Mouse (Mus musculus): ENCODE measurements at regions not wholly inside any gene's neighbourhood (a gene's known extent, or its start where the extent isn't known, plus 50 kb on each side); places are given as distances from the start of the nearest gene placed in this dataset.

- H3K4me3 ChIP-seq = no peak overlapping the region
- no peaks in the 10 kb centered on the region for H3K36me3 ChIP-seq
- no peak overlapping the region for H3K27ac ChIP-seq (replicated peaks)
- WGBS = 84% methylated on average over 1 of the region's 1 CpGs
- H3K27me3 ChIP-seq (ENCODE audit: low read depth, poor library complexity, severe bottlenecking) = no peaks in the 10 kb centered on the region
- H3K4me1 ChIP-seq = no peaks in the 10 kb centered on the region
- H3K9me3 ChIP-seq (replicated peaks) = no peaks in the 10 kb centered on the region
- no peak for DNase-seq (ENCODE audit: low spot score)
Measured at GRCm38 (mm10) chr3:42199206-42199605, 456.8 kb downstream of the D3Ertd751e start.

- no peak overlapping the region for H3K27ac ChIP-seq (replicated peaks)
Measured at GRCm38 (mm10) chr3:42201373-42201772, 459.0 kb downstream of the D3Ertd751e start.

GRCm38 (mm10) chr3:42205640-42206039 lies 463.2 kb downstream of the D3Ertd751e start:
- no peaks in the 10 kb centered on the region for H3K9me3 ChIP-seq (replicated peaks)
- no peak for DNase-seq (ENCODE audit: low spot score)
- H3K4me1 ChIP-seq = no peaks in the 10 kb centered on the region
- H3K4me3 ChIP-seq = no peak overlapping the region
- H3K36me3 ChIP-seq = no peaks in the 10 kb centered on the region
- H3K27ac ChIP-seq (replicated peaks) = no peak overlapping the region
- 91% methylated on average over 4 of the region's 4 CpGs for WGBS
- no peaks in the 10 kb centered on the region for H3K27me3 ChIP-seq (ENCODE audit: low read depth, poor library complexity, severe bottlenecking)

More at GRCm38 (mm10) chr3:42201373-42201772, 459.0 kb downstream of the D3Ertd751e start:
- 87% methylated on average over 6 of the region's 6 CpGs for WGBS
- no peak for DNase-seq (ENCODE audit: low spot score)
- Histone ChIP-seq H3K9me3 (replicated peaks) (no peaks in the 10 kb centered on the region), H3K36me3 (no peaks in the 10 kb centered on the region), H3K4me3 (no peak overlapping the region), H3K4me1 (no peaks in the 10 kb centered on the region), H3K27me3 (ENCODE audit: low read depth, poor library complexity, severe bottlenecking) (no peaks in the 10 kb centered on the region)

GRCm38 (mm10) chr3:42211420-42211819 lies 469.0 kb downstream of the D3Ertd751e start:
- DNase-seq (ENCODE audit: low spot score) = no peak
- Histone ChIP-seq H3K27ac (replicated peaks) (no peak overlapping the region), H3K9me3 (replicated peaks) (no peaks in the 10 kb centered on the region), H3K27me3 (ENCODE audit: low read depth, poor library complexity, severe bottlenecking) (no peaks in the 10 kb centered on the region), H3K4me1 (no peaks in the 10 kb centered on the region), H3K4me3 (no peak overlapping the region), H3K36me3 (no peaks in the 10 kb centered on the region)
- 85% methylated on average over 3 of the region's 3 CpGs for WGBS

- WGBS = 81% methylated on average over 5 of the region's 5 CpGs
- Histone ChIP-seq H3K27me3 (ENCODE audit: low read depth, poor library complexity, severe bottlenecking) (no peaks in the 10 kb centered on the region), H3K36me3 (no peaks in the 10 kb centered on the region), H3K9me3 (replicated peaks) (no peaks in the 10 kb centered on the region), H3K27ac (replicated peaks) (no peak overlapping the region), H3K4me1 (no peaks in the 10 kb centered on the region), H3K4me3 (no peak overlapping the region)
- DNase-seq (ENCODE audit: low spot score) = no peak
Measured at GRCm38 (mm10) chr3:42212456-42212855, 470.0 kb downstream of the D3Ertd751e start.

GRCm38 (mm10) chr3:42213163-42213562 lies 470.8 kb downstream of the D3Ertd751e start:
- Histone ChIP-seq H3K27me3 (ENCODE audit: low read depth, poor library complexity, severe bottlenecking) (no peaks in the 10 kb centered on the region), H3K9me3 (replicated peaks) (no peaks in the 10 kb centered on the region), H3K4me1 (no peaks in the 10 kb centered on the region), H3K27ac (replicated peaks) (no peak overlapping the region), H3K36me3 (no peaks in the 10 kb centered on the region), H3K4me3 (no peak overlapping the region)
- DNase-seq (ENCODE audit: low spot score) = no peak
- WGBS = 88% methylated on average over 6 of the region's 6 CpGs

- Histone ChIP-seq H3K27me3 (ENCODE audit: low read depth, poor library complexity, severe bottlenecking) (no peaks in the 10 kb centered on the region), H3K4me3 (no peak overlapping the region), H3K27ac (replicated peaks) (no peak overlapping the region), H3K36me3 (no peaks in the 10 kb centered on the region), H3K4me1 (no peaks in the 10 kb centered on the region), H3K9me3 (replicated peaks) (no peaks in the 10 kb centered on the region)
- DNase-seq (ENCODE audit: low spot score) = no peak
- WGBS = 74% methylated on average over 10 of the region's 10 CpGs
Measured at GRCm38 (mm10) chr3:42214624-42215276, 472.3 kb downstream of the D3Ertd751e start.

GRCm38 (mm10) chr3:42218719-42219118 lies 476.3 kb downstream of the D3Ertd751e start:
- Histone ChIP-seq H3K27ac (replicated peaks) (no peak overlapping the region), H3K4me1 (no peaks in the 10 kb centered on the region), H3K9me3 (replicated peaks) (no peaks in the 10 kb centered on the region), H3K27me3 (ENCODE audit: low read depth, poor library complexity, severe bottlenecking) (no peaks in the 10 kb centered on the region), H3K4me3 (no peak overlapping the region), H3K36me3 (no peaks in the 10 kb centered on the region)
- 91% methylated on average over 3 of the region's 3 CpGs for WGBS
- no peak for DNase-seq (ENCODE audit: low spot score)

GRCm38 (mm10) chr3:42227679-42228398 lies 485.4 kb downstream of the D3Ertd751e start:
- Histone ChIP-seq H3K4me1 (no peaks in the 10 kb centered on the region), H3K27ac (replicated peaks) (no peak overlapping the region), H3K36me3 (no peaks in the 10 kb centered on the region), H3K27me3 (ENCODE audit: low read depth, poor library complexity, severe bottlenecking) (no peaks in the 10 kb centered on the region), H3K9me3 (replicated peaks) (no peaks in the 10 kb centered on the region), H3K4me3 (no peak overlapping the region)
- no peak for DNase-seq (ENCODE audit: low spot score)
- WGBS = 91% methylated on average over 4 of the region's 4 CpGs

- Histone ChIP-seq H3K36me3 (no peaks in the 10 kb centered on the region), H3K9me3 (replicated peaks) (no peaks in the 10 kb centered on the region), H3K4me1 (no peaks in the 10 kb centered on the region), H3K4me3 (no peak overlapping the region), H3K27ac (replicated peaks) (no peak overlapping the region), H3K27me3 (ENCODE audit: low read depth, poor library complexity, severe bottlenecking) (no peaks in the 10 kb centered on the region)
- DNase-seq (ENCODE audit: low spot score) = no peak
- 88% methylated on average over 3 of the region's 3 CpGs for WGBS
Measured at GRCm38 (mm10) chr3:42228399-42228755, 486.0 kb downstream of the D3Ertd751e start.

GRCm38 (mm10) chr3:42232268-42232667 lies 489.9 kb downstream of the D3Ertd751e start:
- no peak for DNase-seq (ENCODE audit: low spot score)
- no peaks in the 10 kb centered on the region for H3K4me1 ChIP-seq
- 89% methylated on average over 5 of the region's 5 CpGs for WGBS

GRCm38 (mm10) chr3:42233756-42234155 lies 491.3 kb downstream of the D3Ertd751e start:
- no peak for DNase-seq (ENCODE audit: low spot score)
- Histone ChIP-seq H3K9me3 (replicated peaks) (no peaks in the 10 kb centered on the region), H3K27ac (replicated peaks) (no peak overlapping the region), H3K36me3 (no peaks in the 10 kb centered on the region), H3K4me1 (no peaks in the 10 kb centered on the region), H3K4me3 (no peak overlapping the region), H3K27me3 (ENCODE audit: low read depth, poor library complexity, severe bottlenecking) (no peaks in the 10 kb centered on the region)
- WGBS = 87% methylated on average over 3 of the region's 3 CpGs

More at GRCm38 (mm10) chr3:42232268-42232667, 489.9 kb downstream of the D3Ertd751e start:
- no peak overlapping the region for H3K4me3 ChIP-seq
- no peak overlapping the region for H3K27ac ChIP-seq (replicated peaks)
- H3K27me3 ChIP-seq (ENCODE audit: low read depth, poor library complexity, severe bottlenecking) = no peaks in the 10 kb centered on the region
- H3K9me3 ChIP-seq (replicated peaks) = no peaks in the 10 kb centered on the region
- H3K36me3 ChIP-seq = no peaks in the 10 kb centered on the region

- no peak overlapping the region for H3K27ac ChIP-seq (replicated peaks)
- no peaks in the 10 kb centered on the region for H3K36me3 ChIP-seq
- no peak overlapping the region for H3K4me3 ChIP-seq
- peaks cover 5% of the 10 kb centered on the region; the same call in 1 of the 2 replicates for H3K4me1 ChIP-seq
- no peak for DNase-seq (ENCODE audit: low spot score)
- no peaks in the 10 kb centered on the region for H3K27me3 ChIP-seq (ENCODE audit: low read depth, poor library complexity, severe bottlenecking)
- 70% methylated on average over 1 of the region's 1 CpGs for WGBS
- no peaks in the 10 kb centered on the region for H3K9me3 ChIP-seq (replicated peaks)
Measured at GRCm38 (mm10) chr3:42235515-42235914, 493.1 kb downstream of the D3Ertd751e start.

Measured in midbrain, embryonic 10.5 days (tissue).